Mouse (Mus musculus) c-Kit-negative CD71-positive TER-119-positive erythroid progenitor cells, embryonic 14.5 days (primary cell): Measurements from ENCODE around the gene Defb28.

Experiments used
- DNase-seq: peaks from one replicate; pipeline ENCODE4 v3.0.0-alpha.2; 2013; ENCODE audit warnings: low read depth, low spot score

Defb28 gene

DNA sequence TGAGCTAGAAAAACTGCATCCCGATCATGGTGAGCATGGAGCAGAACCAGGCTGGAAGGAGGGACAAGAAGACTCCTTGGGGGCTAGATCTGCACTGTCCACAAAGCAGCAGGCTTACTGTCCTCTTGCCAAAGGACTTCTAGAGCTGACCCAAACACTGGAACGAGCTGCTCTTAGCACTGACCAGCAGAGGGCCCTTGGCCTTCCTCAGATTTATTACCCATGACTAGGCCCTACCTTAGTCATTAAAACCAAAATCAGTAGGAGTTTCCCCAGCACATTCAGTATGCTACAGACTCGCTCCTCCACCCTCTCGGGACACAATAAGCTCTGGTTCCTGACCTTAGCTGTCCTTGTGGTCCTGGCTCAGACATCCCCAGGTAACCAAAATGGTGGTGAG lies at the start of gene Defb28:
Defb28 (plus strand) TSS at position 275 of the 400 bp plus-strand sequence.
- DNase-seq = no peak

- no peak for DNase-seq
Measured at GRCm38 (mm10) chr2:152470973-152471372, 47.1 kb upstream of the Defb28 start.

DNA sequence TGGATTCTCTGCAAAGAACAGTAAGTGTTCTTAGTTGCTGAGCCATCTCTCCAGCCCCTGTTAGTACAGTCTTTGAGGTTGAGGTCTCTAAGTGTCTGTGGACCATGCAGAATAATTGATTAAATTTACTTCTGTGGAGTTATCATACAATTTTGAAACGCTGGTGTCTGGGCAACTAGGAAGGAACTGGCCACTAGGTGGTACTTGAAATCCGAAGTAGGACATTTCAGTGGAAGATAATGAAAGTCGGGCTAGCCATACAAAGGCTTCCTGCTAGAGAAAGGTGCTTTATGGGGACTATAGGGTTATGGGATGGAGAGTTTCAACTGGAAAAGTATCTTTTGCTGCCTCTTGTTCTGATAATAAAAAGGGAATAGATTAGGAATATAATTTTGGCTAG lies 45.6 kb upstream of the Defb28 start:
- DNase-seq = no peak

GRCm38 (mm10) chr2:152476763-152477162 lies 41.3 kb upstream of the Defb28 start, which contains the start of gene Defb20:
TSS of gene Defb20 (plus strand) at chr2:152477063.
- no peak for DNase-seq

GRCm38 (mm10) chr2:152480881-152481280 lies 37.2 kb upstream of the Defb28 start:
- DNase-seq = no peak

GRCm38 (mm10) chr2:152481726-152482125 lies 36.3 kb upstream of the Defb28 start:
- no peak for DNase-seq

- peak; percentile 6 for DNase-seq
Measured at GRCm38 (mm10) chr2:152487024-152487423, 31.0 kb upstream of the Defb28 start.

- no peak for DNase-seq
Measured at GRCm38 (mm10) chr2:152490038-152490437, 28.0 kb upstream of the Defb28 start, which contains the start of gene Defb22. TSS of gene Defb22 (minus strand) at chr2:152490138.

DNA sequence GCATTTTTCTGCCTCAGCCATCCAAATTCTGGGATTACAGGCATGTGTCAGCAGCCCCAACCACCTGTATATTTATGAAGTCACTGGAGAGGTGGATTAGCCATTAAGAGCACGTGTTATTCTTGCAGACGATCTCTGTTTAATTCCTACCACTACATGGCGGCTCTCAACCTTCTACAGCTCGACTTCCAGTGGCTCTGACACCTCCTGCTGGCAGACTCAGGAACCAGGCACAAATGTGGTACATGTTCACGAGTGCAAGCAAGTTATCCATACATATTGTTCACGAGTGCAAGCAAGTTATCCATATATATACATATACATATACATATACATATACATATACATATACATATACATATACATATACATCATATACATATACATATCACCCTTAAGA lies 24.9 kb upstream of the Defb28 start:
- no peak for DNase-seq

- DNase-seq = no peak
Measured at GRCm38 (mm10) chr2:152498020-152498419, 20.0 kb upstream of the Defb28 start.

DNA sequence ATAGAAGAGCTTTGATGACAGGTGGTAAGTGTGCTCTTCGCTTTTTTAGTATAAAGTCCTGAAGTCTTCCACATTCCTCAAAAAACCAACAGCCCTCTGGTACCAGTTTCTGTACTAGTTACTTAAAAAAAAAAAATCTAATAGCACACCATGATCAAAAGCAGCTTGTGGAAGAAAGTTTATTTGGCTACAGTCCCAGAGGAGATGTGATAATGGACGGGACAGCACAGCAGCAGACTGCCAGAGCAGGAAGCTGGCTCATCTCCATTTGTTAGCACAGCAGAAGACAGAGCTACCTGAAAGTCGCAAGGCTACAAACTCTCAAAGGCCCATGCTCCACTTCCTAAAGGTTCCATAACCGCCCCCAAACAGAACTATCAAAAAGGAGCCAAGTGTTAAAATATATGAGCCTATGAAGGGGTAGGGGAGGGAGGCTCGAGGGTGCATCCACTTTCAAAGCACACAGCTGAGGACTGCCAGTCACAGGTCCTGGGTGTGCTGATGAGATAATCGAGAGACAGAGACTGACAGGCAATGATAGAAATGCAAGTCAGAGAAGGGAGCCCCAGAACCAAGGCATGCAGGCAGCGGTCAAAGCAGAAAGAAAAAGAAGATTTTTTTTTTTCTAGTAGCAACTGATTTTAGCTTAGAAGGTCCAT lies 17.7 kb upstream of the Defb28 start:
- no peak for DNase-seq

- no peak for DNase-seq
Measured at GRCm38 (mm10) chr2:152500863-152501229, 17.2 kb upstream of the Defb28 start.

DNA sequence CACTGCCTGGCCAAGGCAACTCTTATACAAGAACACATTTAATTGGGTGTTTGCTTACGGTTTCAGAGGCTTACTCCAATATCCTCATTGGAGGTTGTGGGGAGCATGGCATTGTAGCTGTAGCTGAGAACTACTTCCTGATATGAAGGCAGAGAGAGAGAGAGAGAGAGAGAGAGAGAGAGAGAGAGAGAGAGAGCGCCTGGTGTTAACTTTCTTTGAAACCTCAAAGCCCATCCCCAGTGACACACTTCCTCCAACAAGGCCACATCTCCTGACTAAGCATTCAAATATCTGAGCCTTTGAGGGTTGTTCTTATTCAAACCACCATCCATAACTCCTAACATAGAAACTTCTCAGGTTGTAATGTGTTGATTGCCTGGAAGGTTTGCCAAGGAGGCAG lies 14.1 kb upstream of the Defb28 start:
- DNase-seq = no peak

DNA sequence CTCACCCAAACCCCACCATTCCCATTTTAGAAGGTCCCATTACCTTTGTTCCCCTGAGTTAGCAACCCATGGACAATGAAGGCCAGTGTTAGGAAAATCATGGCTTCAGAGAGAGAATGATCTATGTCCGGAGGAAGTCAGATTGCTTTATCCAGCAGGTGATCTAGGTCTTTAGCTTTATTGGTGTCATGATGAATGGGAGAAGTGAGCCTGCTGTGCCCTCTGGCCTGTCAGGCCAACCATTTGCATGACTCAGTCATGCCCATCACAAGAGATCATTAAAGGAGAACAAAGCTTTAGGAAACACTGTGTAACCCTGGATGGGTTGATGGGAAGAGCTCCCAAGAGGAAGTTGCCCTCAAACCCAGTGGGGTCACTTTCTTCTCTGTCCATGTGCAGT lies 6.5 kb upstream of the Defb28 start, which contains the start of gene Defb26:
Defb26 (minus strand) TSS at position 101 of the 400 bp plus-strand sequence.
- DNase-seq = no peak

DNA sequence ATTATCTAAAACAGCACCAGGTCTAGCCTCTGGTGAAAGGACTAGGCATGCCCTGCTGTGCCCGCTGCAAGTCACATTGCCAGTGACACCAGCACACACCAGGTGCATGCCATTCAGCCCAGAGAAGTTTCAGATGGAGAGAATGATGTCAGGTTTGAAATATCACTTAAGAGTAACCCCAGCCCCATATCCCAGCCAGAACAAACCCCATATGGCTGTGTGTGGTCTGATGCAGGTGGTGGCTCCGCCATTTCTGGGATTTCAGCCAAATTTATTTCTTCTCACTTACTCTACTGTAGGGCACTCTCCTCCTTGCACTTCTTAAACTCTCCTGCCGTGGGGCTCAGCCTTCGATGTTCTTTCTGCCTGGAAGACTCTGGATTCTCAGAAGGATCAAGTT lies 2.0 kb upstream of the Defb28 start:
- no peak for DNase-seq

- DNase-seq = no peak
Measured at GRCm38 (mm10) chr2:152539944-152540710, 22.1 kb downstream of the Defb28 start, which contains the start of gene Defb29. TSS of gene Defb29 (minus strand) at chr2:152540098.

DNA sequence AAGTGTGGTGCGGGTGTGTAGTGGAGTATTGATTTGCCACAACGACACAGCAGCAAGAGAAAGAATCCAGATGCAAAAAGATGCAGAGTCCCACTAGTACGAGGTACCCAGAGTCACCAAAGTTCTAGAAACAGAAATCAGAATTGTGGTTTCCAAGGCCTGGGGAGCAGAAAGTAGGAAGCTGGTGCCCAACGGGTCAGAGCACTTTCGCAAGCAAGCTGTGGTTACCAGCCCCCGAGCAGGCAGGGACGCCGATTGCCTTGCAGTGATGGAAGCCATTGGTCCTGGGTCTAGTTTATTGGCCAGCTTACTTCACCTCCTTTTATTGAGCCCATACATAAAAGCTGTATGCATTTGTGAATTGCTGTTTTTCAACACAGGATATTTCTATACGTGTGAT lies 23.9 kb downstream of the Defb28 start:
- DNase-seq = no peak

DNA sequence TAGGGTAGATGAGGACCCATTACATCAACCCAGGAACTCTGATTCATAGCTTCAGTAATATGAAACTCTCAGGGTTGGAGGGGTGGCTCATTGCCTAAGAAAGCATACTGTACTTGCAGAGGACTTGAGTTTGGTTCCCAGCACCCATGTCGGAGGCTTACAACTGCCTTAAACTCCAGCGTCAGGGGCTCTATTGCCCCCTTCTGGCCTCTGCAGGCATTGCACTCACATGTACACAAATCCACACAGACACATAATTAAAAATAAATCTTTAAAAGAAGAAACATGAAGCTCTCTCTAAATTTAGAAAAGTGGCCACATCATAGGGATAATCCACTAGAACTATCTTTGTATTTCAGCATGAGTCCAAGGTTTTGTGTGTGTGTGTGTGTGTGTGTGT lies 24.8 kb downstream of the Defb28 start:
- DNase-seq = no peak

DNA sequence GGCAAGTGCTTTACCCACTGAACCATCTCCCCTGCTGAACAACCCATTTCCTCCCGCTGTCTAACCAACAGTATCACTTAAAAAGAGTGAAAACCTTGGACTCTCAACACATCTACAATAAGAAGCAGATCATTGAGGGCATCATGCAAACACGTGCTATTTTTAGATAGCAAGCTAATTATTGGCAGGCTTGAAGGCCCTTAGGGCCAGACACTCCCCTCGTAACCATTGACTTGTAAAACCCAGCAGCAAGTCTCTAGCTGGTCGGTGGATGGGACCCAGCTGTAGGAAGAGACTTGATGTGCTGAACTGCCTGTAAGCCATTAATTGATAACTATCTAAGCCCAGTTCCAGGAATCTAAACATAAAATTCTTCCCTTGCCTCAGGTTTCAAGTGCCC lies 25.4 kb downstream of the Defb28 start:
- no peak for DNase-seq

GRCm38 (mm10) chr2:152544691-152545090 lies 26.6 kb downstream of the Defb28 start:
- no peak for DNase-seq

DNA sequence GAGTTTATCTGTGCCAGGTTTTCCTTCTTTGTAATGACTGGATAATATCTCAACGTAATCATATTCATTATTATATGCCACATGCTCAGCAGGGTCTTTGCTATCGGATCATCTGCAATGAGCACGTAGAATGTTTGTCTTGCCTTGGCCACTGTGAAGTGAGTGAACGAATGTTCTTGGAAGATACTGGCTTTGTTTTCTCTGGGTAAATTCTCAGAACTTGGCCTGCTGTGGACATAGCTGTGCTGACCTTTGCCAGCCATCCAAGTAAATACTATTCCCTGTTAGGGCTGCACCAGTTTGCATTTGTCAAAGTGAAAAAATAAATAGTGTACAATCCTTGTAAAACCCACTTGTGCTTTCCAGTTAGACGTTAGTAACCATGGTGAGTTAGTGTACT lies 30.1 kb downstream of the Defb28 start:
- no peak for DNase-seq

DNA sequence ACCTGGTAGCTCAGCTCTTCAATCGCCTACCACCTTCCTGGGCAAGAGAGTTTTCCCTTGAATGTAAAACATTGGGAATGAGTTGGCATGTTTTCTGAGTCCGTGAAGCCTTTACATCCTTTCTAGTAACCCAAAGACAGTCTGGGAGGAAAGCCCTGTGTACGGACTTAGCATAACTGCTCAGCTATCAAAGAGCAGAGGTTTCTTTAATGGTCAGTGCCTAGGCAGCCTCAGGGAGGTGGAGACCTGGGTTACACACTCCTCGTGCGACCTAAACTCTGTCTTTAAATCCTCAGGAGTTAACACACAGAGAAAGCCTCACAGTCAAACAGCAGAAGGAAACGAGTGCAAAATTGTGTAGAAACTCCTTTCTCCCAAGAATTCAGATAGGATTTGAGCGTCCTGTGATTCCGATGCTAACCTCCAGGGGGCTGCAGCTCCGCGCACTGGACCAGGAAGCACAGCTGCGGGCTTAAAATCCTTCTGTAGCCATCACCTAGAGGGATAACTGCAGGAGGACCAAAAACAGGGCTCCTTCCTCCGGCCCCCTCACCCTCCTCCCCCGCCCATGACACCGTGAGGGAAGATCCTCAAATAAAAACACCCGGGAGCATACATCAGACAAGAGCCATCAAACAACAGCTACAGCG lies 35.8 kb downstream of the Defb28 start:
- no peak for DNase-seq
